Mouse (Mus musculus): Measurements from ENCODE around the gene Slc6a17. TPM values are rescaled to one million over a fixed set of nuclear protein-coding genes. Genes with fewer than 3 reads are reported as not detected.

Gene Slc6a17
- polyA plus RNA-seq (2017; shearing (Covaris generic)), result not detected

DNA sequence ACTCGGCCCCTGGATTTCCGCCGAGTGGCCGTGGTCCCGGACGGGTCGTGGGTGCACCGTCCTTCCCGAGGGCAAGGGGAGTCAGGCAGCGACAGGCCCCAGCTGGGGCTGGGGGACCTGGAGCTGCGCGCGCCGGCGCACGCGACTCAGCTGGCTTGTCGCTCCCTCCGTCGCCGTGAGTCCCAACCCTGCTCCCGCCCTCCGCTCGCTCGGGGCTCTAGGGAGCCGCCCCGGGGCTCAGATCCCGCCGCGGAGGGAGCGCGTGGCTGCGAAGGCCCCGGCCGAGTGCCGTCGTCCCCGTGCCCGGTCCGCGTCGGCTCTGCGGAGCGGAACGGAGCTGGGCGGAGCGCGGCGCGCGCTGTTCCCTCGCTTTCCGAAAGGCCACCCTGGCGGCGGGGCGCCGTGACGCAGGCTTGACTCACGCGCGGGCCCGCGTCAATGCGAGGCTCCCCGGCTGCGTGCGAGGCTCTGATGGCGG is at the start of gene Slc6a17:
Slc6a17 (minus strand) TSS at position 388 of the 478 bp plus-strand sequence.

DNA sequence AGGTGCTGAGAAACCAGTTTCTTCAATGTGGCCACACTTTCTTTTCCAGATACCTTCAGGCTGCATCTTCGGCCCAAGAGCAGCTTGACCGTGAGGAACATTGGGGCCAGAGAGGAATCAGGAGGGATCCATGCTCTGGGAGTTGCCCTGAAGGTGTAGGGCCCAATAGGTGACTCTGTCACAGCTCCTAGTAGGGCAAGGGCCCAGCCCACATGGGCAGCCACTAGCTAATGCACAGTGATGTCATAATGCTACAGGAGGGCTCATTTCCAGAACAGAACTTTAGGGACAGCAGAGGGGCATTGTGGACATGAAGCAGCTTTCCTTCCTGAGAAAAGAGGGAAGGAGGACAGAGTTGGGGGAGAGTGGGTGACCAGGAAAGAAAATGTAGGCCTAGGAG is 37.0 kb upstream of the Slc6a17 start, which contains the start of gene Ubl4b:
Ubl4b (minus strand) TSS at position 232 of the 400 bp plus-strand sequence.

DNA sequence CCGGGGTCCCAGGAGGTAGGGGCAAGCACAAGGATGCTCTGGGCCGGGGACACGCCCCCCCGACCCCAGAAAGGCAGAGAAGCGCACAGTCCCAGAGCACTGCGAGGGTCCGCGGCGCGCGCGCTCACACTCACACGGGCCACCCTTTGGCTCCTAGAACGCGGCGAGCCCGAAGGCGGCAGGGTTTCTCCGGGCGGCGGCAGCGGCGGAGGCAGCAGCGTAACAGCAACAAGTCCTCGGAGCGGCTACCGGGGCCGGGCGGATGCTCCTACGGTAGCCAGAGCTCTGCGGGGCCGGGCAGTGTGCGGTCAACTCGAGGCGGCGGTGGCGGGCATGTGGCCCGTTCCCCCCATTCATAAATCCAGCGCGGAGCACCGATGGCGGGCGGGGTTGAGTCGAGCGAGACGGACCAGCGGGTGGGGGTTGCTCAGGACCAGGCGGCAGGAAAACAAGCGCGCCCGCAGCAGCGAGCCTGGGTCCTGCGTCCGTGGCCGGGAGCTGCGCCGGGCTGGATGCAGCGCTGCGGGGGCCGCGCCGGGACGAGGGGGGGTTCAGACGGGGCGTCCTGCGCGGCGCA is 58.5 kb downstream of the Slc6a17 start, which contains the start of gene Kcnc4:
Kcnc4 (minus strand) TSS at position 357 of the 577 bp plus-strand sequence.

Other genes with a start within 250 kb of the Slc6a17 start
- gene Lamtor5, start 239.2 kb downstream of the Slc6a17 start, polyA plus RNA-seq (2017; shearing (Covaris generic)), result 243 TPM
- 0.89 TPM for gene Slc16a4, start 226.8 kb downstream of the Slc6a17 start, polyA plus RNA-seq (2017; shearing (Covaris generic))
- 12.0 TPM for gene Rbm15, start 184.3 kb downstream of the Slc6a17 start, polyA plus RNA-seq (2017; shearing (Covaris generic))
- not detected for gene Kcnc4, start 58.5 kb downstream of the Slc6a17 start, polyA plus RNA-seq (2017; shearing (Covaris generic))
- not detected for gene Ubl4b, start 37.1 kb upstream of the Slc6a17 start, polyA plus RNA-seq (2017; shearing (Covaris generic))
- not detected for gene Alx3, start 77.0 kb upstream of the Slc6a17 start, polyA plus RNA-seq (2017; shearing (Covaris generic))
- not detected for gene Gm10961, start 113.3 kb upstream of the Slc6a17 start, polyA plus RNA-seq (2017; shearing (Covaris generic))
- gene Strip1, start 113.7 kb upstream of the Slc6a17 start, polyA plus RNA-seq (2017; shearing (Covaris generic)), result 47.9 TPM
- 10.7 TPM for gene Ahcyl1, start 178.5 kb upstream of the Slc6a17 start, polyA plus RNA-seq (2017; shearing (Covaris generic))
- gene Csf1, start 242.5 kb upstream of the Slc6a17 start, polyA plus RNA-seq (2017; shearing (Covaris generic)), result 22.6 TPM